Mouse (Mus musculus) adrenal gland, postnatal 10 days (tissue): Measurements from ENCODE around the gene Pgm2. TPM values are rescaled to one million over a fixed set of nuclear protein-coding genes. Genes with fewer than 3 reads are reported as not detected.

ENCODE experiments used
- DNase-seq: peaks from one replicate; pipeline ENCODE4 v3.0.0; 2021; ENCODE audit warnings: mixed read lengths
- total RNA-seq, 2 experiments: library from RNA; stranded (reverse); gene quantifications; 2 replicates each; pipeline ENCODE4 v1.2.3; 2021

Pgm2 gene
- total RNA-seq, 2 experiments from 2014 or later = 19.9 to 20.7 TPM

DNA sequence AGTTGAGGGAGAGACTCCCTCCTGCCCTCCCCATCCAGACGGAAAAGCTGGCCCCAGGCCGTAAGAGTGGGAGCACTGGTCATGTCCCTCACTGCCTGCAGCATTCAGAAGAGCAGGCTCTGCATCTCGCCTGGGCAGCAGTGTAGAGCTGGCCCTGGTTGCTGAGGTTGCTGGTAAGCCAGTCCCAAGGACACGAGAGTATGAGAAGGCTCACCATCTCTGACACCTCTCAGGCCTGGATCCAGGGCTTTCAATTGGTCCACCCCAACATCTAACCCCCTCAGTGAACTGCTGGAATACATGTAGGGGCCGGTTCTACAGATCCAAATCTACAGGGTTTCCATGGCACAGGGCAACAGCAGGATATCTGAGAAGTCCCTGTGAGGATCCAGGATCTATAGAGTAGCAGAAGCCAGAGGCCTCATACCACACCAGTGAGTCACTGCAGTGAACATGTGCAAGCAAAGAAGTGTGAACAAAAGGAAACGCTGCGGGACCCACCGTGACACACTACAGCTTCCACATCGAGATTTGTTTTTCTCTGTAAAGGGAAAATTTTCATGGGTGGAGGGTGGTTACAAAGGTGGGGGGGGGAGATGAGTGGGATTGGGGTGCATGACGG lies 53.7 kb downstream of the Pgm2 start:
- DNase-seq = no peak

DNA sequence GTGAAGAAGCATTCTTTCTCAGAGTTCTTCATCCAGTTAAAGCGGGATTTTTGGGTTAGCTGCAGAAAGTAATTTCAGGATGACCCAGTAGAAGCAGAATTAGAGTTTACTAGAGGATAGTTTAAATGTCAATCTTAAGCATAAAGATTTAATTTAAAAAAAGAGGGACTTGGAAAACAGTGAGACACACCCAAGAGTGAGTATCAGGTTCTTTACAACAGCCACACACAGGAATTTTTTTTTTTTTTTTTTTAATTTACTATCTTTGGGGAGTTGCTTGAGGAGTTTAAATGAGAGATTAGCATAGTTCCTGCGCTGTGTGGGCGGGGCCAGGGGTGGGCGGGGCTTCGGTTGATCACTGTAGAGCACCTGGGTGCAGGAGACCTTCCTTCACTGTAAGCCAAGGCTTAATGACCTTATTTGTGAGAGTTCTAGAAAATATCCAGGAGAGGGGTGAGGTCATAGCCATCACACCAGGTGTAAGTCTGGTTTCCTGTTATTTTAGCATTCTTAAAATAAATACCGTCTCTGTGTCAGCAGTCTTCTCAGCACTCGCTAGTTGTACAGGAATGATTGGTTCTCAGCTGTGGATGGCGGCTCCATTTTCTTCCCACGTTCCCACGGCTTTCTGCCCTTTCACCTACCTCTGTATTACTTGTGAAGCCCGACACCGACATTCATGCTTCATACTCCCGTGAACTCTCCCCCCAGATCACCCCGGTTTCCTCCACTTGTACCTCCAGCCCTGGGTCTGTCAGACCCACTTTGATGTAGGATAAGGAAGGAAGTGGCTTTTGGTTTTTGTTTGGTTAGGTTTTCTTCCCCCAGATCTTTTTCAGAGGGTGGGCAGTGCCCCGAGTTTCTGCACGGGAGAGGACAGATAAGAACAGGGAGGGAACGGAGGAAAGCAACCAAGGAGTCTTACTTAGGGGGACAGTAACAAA lies 56.7 kb downstream of the Pgm2 start:
- DNase-seq = no peak

DNA sequence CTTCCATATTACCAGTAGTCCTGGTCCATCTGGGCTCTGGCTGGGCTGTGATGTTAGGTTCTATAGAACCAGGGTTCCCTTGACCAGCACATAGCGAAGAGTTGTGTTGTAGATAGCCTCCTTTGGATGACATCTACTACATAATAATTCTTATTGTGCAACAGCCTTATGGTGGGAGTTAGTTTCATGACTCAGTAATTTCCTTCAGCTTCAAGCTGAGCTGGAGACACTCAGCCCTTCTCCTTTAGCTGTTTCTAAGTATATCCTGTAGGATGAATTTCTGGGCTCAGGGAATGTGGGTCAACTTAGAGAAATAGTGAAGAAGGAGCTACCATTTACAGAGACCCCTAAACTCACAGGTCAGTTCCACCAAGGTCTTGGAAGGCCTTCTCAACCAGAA lies 60.6 kb downstream of the Pgm2 start:
- no peak for DNase-seq

DNA sequence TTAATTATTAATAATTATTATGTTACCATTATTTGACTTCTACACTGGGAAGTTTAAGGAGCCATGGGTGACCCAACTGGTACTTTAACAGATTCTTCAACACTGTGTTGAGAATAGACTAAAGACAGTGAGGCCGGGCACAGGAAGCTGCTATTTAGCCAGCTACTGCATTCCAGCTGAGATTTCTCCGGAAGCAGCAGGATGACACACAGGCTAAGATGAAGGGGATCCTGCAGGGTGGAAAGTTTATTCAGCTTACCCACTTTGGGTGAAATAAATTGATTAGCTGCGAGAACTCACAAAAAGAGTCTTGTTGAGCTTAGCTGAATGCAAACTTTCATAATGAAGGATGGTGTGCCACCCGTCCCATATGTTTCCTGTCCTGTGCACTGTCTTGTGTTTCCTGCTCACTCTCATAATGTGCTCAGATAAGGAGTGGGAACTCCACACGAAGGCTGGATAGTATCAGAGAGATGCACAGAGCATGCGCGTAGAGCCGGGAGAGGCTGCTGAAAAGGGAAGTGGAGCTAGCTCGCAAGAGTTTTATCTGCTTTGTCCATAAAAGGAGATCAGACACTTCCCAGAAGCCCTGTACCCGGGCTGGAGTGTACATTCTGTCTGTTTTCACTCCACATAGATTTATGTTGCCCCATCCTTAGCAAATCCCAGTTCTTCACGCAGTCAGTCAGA lies 63.3 kb downstream of the Pgm2 start, which contains the start of gene Tbc1d1:
TSS of gene Tbc1d1 (plus strand) at position 445 of the 690 bp plus-strand sequence.
- DNase-seq = peak; percentile 56

DNA sequence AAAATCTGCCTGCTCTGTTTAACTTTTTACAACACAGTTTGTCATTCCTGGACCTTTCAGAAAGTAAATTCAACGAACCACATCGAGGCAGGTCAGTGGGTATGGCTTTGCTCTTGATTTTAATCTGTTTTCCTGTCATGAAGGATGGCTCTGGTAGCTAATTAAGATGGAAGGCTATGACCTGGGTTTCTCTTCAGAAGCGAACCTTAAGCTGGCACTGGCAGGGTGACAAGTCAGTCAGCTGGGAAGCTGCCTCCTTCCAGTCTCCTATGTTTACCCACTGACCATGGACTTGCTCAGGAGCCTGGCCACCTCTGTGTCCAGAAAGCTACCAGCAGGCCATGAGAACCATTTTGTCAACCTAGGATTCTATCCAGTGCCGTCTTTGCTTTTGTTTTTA lies 63.8 kb downstream of the Pgm2 start:
- DNase-seq = no peak

DNA sequence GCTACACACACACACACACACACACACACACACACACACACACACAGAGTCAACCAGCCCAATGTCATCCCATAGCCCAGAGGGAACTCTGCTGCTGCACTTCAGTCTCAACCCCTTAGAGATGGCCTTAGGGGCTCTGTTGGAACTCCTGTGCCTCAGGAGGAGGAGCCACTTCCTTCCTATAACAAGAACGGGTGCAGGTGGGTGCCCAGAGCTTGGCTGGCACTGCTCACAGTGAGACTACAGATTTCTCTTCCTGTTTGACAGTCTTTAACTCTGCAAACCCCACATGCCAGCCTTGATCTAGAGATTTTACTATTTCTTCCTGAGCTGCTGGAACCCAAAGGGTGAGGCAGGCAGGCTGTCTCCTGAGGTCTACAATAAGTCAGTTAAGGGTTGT lies 65.2 kb downstream of the Pgm2 start:
- DNase-seq = no peak

DNA sequence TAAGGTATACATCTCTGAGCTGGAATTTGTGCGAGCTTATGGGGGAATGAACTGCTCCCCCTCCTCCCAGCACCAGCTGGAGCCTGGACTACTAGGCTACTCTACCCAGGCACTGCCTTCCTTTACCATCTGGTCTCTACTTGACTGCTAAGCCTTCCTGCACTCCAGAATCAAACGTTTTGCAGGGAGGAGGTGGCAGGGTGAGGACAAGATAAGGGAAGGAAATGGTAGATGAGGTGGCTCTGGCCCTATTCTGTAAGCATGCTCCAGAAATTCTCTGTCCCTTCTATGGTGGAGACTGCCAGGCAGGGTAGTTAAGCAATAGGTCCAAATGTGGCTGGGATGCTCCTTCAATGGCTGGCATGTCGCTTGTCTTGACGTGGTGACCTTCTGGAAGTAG lies 65.8 kb downstream of the Pgm2 start:
- DNase-seq = no peak

DNA sequence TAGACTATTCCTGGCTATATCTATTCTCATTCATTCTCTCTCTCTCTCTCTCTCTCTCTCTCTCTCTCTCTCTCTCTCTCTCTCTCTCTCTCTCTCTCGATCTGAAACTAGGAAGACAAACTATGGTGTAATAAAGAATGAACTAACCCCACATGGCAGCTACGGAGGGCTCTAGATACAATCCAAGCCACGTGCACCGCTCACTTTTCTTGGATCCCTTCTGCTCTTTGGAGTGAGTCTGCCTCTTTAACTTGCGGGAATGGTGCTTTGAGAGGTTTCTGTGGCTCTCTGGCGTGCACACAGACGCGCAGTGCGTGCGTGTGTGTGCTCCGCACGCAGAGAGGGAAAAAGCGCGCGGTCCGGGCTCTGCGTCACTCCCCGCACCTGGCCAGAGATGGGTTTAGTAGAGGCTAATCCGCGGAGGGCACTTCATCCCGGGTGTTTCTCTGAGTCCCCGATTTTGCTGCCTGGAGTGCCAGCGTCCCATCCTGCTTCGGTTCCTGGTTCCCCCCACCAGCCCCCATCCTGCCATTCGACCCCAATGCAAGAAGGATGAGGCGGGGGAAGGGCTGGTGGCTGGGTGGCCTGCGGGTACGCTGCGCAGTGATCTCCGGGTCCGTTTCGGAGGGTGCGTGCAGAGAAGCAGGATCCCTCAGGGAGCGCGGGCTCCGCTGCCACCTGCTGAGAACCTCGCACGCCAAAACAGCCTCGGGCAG lies 66.5 kb downstream of the Pgm2 start:
- DNase-seq = peak; percentile 12

DNA sequence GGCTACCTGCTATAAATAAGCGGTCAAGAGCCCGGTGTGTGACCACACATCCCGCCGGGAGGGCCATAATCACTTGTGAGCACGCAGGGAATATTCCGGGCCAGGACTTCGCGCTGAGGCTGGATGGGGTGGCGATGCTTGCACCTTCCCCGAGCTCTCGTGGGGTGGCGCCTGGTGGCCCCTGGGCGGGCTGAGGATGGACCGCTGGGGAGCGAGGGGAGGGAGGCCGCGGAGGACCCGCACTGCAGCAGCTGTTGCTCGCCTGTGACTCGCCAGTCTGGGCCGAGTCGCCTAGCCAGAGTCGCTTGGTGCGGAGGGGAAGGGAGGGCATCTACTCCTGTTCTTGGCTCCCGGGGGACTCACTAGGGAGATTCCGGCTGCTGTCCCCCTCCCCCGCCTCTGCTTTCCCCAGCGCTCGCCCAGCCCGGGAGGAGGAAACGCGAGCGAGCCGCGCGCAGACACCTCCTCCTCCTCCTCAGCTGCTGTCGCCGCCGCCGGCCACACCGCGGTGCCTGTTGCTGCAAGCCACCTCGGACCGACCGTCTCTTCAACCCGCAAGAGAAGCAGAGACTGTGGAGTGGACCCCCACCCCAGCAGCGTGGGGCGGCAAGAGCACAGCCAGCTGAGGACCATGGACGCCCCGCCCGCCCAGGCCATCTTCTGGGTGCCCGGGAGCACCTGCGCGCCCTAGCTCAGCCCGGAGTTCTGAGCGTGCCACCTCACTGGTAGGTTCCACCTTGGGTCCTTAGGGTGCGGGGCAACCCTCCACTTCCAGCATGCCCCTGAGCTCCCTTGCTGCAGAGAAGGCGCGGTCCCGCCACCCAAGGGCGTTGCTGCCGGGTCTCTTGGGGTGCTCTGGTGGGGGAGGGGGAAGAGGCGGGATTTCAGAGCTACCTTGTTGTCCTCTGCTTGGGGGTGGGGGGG lies 67.3 kb downstream of the Pgm2 start:
- peak; percentile 67 for DNase-seq

DNA sequence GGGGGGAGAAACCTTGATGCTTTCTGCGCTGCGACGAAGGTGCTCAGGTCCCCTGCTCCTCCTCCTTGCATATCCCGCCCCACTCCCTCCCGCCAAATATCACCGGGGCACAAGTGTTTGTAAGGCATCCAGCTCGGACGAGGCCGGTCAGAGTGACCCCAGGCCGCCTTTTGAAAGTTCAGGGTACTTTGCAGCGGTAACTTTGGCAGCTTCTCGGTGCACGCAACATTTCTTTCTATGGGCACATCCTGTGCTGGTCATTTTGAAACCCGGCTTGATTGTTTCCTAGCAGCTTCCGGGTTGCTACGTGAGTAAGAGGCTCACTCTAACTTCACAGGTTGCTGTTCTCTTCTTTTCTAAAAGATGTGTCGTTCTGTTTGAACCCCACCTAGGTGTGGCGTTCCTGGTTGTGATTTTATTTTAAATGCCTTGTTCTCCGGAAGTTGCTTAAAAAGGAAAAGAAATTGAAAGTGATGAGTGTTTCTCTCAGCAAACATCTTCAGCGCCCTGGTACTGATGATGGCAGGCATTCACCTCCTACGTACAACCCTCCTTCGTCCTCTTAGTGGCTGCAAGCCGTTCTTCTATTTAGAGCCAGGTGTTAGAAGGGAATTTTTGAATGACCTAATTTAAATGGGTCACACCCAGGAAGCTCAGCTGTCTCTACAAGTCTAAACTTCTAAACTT lies 68.1 kb downstream of the Pgm2 start:
- peak; percentile 13 for DNase-seq

DNA sequence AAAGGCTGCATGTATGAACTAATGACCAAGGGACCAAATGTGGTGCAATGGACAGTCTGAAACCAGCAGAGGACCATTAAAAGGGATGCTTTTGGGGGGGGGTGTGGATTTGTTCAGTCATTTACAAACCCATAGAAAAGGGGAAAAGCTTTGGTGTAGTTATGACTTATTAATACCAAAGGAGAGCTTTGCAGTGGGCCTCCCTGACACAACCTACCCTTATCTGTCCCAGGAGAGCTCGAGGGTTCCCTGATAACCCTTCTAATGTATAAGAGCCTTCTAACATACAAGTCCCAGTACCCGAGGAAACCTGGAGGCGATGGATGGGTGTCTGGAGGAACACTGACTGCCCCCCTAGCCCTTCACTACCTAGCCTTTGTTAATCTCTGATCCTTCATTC lies 69.2 kb downstream of the Pgm2 start:
- no peak for DNase-seq

DNA sequence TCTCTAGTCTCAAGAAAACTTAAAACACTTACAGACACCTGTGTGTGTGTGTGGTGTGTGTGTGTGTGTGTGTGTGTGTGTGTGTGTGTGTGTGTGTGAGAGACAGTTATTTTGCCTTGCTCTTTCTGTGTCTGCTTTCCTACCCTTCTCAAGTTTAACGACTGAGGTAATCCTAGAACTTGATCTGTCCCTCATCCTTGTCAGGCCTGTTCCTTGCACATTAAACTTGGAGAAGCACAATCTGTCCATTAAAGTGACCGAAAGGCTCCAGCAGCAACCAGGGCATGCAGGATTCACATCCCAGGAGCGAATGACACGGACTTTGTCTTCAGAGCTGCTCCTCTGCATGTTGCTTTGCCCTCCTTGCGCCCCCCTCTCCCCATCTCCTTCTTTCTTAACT lies 69.8 kb downstream of the Pgm2 start:
- no peak for DNase-seq

DNA sequence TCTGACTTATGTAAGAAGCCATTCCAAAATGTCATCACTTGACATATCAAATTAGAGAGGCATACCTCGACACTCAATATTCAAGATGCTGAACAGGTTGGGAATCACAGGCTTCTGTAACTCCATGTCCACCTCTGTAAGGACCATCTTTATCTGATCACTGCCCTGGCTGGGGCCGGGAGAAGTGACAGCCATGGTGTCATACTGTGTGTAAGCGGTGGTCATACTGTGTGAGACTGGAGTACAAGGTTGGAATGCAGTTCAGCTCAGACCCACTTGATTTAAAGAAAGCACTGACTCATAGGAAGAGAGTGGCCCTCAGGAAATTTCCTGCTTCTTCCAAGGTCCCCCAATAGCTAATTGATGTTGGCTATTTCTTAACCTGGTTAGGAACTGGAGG lies 71.7 kb downstream of the Pgm2 start:
- DNase-seq = no peak

DNA sequence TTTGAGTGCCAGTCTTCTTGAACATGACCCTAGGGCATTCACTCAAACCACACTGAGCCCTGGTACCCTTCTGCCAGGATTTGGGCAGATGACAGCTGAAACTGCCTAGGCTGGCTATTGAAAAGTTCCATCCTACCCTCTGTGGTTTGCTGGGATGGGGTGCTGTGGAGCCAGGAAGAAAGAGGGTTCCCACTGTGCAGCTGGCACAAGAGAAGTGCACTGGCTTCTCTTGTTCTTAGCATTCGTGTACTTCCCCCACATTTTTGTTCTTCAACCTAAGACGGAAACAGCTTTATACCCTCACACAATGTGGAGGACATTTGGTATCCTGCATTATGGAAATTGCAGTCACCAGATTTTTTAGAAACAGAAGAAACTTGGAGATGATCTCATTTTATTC lies 73.1 kb downstream of the Pgm2 start:
- no peak for DNase-seq

DNA sequence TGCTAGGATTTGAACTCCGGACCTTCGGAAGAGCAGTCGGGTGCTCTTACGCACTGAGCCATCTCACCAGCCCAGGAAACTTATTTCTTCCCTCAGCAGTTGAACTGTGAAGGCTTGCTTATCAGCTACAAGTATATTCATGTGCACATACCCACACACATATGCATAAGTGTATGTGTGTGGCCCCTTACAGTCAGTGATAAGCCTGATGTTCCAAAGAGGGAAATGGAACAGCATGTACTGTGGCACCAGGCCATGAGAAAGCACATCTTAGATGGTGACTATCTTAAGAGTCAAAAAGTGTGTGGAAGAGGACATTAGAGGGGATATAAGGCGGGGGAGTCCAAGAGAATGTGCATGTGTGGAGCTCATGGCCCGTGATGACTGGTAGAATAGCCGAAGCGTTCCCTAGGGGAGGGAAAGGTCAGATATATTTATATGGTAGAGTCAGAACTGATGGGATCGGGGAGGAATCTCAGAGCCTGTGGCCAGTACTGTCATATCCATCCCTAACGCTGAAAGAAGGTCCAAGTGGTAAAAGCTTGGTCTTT lies 76.3 kb downstream of the Pgm2 start:
- DNase-seq = no peak

DNA sequence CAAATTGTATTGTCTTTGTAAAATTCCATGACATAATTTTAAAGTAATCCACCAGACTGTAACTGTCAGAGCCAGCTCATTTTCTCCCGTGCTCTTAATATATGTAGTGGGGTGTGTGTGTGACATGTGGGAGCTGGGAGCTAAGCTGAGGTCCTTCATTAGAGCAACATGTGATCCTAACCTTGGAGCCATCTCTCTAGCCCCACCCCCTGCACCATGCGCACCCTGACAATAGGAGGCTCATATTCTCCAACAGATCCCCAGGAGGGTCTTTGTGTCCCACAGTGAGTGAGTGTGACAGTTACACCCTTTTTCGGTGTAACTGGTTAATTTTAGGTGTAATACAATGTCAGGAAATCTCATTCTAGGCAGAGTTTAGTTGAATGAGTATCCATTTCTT lies 80.1 kb downstream of the Pgm2 start:
- DNase-seq = no peak

DNA sequence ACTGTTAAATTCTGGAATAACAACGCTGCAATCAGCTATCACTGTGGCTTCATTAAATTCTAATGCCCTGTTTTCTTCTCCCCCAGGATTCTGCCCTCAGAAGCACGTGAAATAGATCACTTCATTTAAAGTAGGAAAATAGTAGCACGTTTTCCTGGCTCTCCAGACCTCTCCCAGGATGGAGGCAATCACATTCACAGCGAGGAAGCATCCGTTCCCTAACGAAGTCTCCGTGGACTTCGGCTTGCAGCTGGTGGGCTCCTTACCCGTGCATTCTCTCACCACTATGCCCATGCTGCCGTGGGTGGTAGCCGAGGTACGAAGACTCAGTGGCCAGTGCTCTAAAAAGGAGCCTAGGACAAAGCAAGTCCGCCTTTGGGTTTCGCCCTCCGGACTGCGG lies 80.6 kb downstream of the Pgm2 start:
- no peak for DNase-seq

DNA sequence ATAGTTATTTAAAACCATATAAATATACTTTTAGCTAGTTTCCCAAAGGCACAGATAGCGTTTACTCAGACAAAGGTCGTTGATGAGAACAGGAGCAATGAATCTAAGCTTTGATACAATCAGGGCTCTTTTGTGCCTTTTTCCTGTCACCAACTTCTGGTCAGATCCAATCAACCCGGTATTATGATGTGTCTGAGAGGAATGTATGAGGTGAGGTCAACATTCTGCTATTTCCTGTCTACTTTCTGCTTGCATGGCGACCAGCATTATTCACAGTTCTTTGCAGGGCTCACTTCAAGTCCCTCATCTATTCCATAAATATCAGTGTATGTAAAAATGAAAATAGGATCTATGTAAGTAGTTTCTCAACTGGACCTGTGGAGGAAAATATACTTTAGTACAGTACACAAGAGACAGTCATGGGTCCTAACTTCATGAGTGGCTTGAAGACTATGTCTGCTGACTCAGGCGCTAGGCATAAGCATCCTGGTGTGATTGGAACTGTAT lies 81.7 kb downstream of the Pgm2 start:
- DNase-seq = no peak
